Mouse (Mus musculus): ENCODE data around the gene Imp4. TPM values are rescaled to one million over a fixed set of nuclear protein-coding genes. Genes with fewer than 3 reads are reported as not detected.
A peak's percentile ranks its signal among the peaks of the same experiment; 100 is the strongest.

Imp4 gene
- polyA plus RNA-seq, 1 experiment from 2014 or later = 102 TPM

DNA sequence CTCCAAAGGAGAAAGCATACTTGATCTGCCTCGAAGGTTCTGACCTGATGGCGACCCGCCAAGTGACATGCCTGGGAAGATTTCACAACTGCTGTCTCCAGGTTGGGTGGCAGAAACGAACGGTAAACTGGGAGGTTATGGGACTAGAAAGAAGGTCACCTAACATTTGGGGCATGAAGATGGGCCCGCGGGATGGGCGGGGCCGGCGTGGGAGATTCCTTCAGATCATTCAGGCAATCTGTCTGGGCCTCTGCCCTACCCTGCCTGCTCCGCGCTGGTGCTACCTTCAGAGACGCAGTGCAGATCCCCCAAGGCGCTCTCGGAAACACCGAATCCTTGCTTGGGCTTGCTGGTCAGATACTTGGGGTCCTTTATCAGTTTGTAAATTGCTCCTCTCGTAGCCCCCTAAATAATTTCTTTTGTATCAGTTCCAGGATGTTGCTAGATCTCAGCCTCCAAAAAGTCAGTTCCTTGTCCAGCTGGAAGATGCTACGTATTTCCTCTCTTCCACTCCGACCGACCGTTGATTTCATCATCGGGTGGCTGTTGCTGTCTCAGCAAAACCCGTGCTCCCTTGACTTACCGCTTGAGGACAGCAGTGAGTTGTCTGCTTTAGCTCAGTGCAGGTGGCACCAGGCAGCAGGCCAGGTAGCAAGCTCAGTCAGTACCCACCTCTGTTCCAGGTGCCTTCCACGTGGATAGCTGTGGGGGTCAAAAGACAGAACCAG lies 46.0 kb downstream of the Imp4 start:
- Histone ChIP-seq H3K27ac (ENCODE audit: low read depth, low read length) (no peak overlapping the region), H3K4me3 (ENCODE audit: low read length) (peak overlapping the region; percentile 24), H3K9ac (ENCODE audit: low read depth, low read length) (0 out of 2 replicates have a peak overlapping the region, but pooled peaks have one; percentile 18), H3K4me2 (replicated peaks; ENCODE audit: low read depth, low read length) (peak overlapping the region; percentile 45), H3K27me3 (ENCODE audit: control insufficient read depth, insufficient read depth, low read length) (no peaks in the 10 kb centered on the region), H3K36me3 (ENCODE audit: control insufficient read depth, insufficient read depth, low read length) (no peaks in the 10 kb centered on the region), H3K4me1 (ENCODE audit: control insufficient read depth, insufficient read depth, low read length) (0 out of 2 replicates have a peak, but pooled peaks cover 2% of the 10 kb centered on the region), H3K9me3 (ENCODE audit: control insufficient read depth, low read length) (no peaks in the 10 kb centered on the region)
- WGBS = 5% methylated on average over 25 of the region's 25 CpGs
- ATAC-seq (ENCODE audit: low FRiP score, low TSS enrichment) = peak; percentile 69

DNA sequence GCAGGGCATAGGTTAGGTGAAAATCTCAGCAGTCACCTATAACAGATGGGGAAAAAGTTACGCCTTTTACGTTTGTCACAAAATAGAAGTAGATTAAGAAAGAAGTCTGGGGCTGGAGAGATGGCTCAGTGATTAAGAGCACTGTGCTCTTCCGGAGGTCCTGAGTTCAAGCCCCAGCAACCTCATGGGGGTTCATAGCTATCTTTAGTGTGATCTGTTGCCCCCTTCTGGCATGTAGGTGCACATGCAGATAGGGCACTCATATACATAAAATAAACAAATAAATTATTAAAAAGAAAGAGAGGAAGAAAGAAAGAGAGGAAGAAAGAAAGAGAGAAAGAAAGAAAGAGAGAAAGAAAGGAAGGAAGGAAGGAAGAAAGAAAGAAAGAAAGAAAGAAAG lies 47.7 kb downstream of the Imp4 start:
- WGBS = 93% methylated on average over 3 of the region's 3 CpGs
- Histone ChIP-seq H3K4me3 (ENCODE audit: low read length) (no peak overlapping the region), H3K9me3 (ENCODE audit: control insufficient read depth, low read length) (no peaks in the 10 kb centered on the region), H3K36me3 (ENCODE audit: control insufficient read depth, insufficient read depth, low read length) (no peaks in the 10 kb centered on the region), H3K4me2 (replicated peaks; ENCODE audit: low read depth, low read length) (no peak overlapping the region), H3K4me1 (ENCODE audit: control insufficient read depth, insufficient read depth, low read length) (0 out of 2 replicates have a peak, but pooled peaks cover 2% of the 10 kb centered on the region), H3K27me3 (ENCODE audit: control insufficient read depth, insufficient read depth, low read length) (no peaks in the 10 kb centered on the region), H3K27ac (ENCODE audit: low read depth, low read length) (no peak overlapping the region), H3K9ac (ENCODE audit: low read depth, low read length) (no peak overlapping the region)
- ATAC-seq (ENCODE audit: low FRiP score, low TSS enrichment) = no peak

DNA sequence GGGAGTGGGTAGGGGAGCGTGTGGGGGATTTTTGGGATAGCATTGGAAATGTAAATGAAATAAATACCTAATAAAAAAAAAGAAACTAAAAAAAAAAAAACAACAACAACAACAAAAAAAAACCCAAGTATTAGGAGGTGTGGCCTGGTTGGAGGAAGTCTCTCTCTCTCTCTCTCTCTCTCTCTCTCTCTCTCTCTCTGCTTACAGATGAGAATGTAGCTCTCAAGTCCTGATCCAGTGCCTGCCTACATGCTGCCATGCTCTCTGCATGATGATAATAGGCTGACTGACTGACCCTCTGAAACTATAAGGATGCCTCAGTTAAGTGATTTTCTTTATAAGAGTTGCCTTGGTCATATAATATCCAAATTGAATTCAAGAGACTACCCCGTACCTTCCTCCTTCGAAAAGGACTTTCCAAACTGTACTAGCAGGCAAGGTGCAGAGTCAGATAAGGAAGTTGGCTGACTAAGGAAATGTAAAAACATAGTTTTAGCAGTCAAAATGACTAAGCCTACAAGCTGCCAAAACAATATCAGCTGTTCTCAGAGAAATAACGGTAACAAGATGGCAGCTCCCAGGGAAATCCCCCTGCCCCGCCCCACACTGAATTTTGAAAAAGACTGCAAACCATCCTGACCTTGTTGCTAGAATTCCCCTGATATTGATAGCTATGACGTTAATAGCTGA lies 50.3 kb downstream of the Imp4 start:
- Histone ChIP-seq H3K27ac (ENCODE audit: low read depth, low read length) (no peak overlapping the region), H3K27me3 (ENCODE audit: control insufficient read depth, insufficient read depth, low read length) (no peaks in the 10 kb centered on the region), H3K9ac (ENCODE audit: low read depth, low read length) (no peak overlapping the region), H3K9me3 (ENCODE audit: control insufficient read depth, low read length) (no peaks in the 10 kb centered on the region), H3K4me1 (ENCODE audit: control insufficient read depth, insufficient read depth, low read length) (0 out of 2 replicates have a peak, but pooled peaks cover 2% of the 10 kb centered on the region), H3K4me3 (ENCODE audit: low read length) (no peak overlapping the region), H3K4me2 (replicated peaks; ENCODE audit: low read depth, low read length) (no peak overlapping the region), H3K36me3 (ENCODE audit: control insufficient read depth, insufficient read depth, low read length) (no peaks in the 10 kb centered on the region)
- no peak for ATAC-seq (ENCODE audit: low FRiP score, low TSS enrichment)
- WGBS = 93% methylated on average over 6 of the region's 6 CpGs

DNA sequence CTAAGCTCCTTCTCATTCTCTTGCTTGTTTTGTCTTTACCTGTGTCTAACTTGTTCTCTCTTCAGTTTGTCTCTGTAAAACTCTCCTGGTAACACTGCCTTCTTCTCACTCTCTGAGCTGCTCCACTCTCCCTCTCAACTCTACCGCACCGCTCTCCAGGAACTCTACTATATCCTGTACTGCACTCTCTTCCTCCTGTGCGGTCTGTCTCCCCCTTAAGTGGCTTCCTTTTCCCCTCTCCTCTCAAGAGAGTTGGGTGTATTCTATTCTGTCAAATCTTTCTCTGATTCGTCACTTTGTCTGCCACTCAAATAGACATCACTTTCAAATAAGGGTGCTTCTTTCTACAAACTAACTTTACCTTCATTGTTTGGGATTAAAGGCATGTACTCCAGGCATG lies 51.8 kb downstream of the Imp4 start:
- Histone ChIP-seq H3K4me3 (ENCODE audit: low read length) (no peak overlapping the region), H3K27ac (ENCODE audit: low read depth, low read length) (no peak overlapping the region), H3K36me3 (ENCODE audit: control insufficient read depth, insufficient read depth, low read length) (no peaks in the 10 kb centered on the region), H3K9me3 (ENCODE audit: control insufficient read depth, low read length) (no peaks in the 10 kb centered on the region), H3K4me2 (replicated peaks; ENCODE audit: low read depth, low read length) (no peak overlapping the region), H3K9ac (ENCODE audit: low read depth, low read length) (no peak overlapping the region), H3K27me3 (ENCODE audit: control insufficient read depth, insufficient read depth, low read length) (no peaks in the 10 kb centered on the region), H3K4me1 (ENCODE audit: control insufficient read depth, insufficient read depth, low read length) (no peaks in the 10 kb centered on the region)
- no peak for ATAC-seq (ENCODE audit: low FRiP score, low TSS enrichment)
- 88% methylated on average over 4 of the region's 4 CpGs for WGBS

Small RNA genes within 50 kb of the gene (microRNA-seq; reads per million reads assigned to microRNA genes)
- 3.8 reads per million, percentile 15 among the genes with 10 or more reads in this experiment for gene Mir5103

Other genes with a start within 250 kb of the Imp4 start
- gene Ccdc115, start 179 bp upstream of the Imp4 start, polyA plus RNA-seq (2014; fragmentation: Nextera tagmentation; extraction: Ambion mirVana) = 48.3 and 48.9 TPM in 2 replicates
- gene Ptpn18, start 19.9 kb downstream of the Imp4 start, polyA plus RNA-seq (2014; fragmentation: Nextera tagmentation; extraction: Ambion mirVana) = 21.3 and 23.6 TPM in 2 replicates
- gene Prss39, start 58.6 kb downstream of the Imp4 start, polyA plus RNA-seq (2014; fragmentation: Nextera tagmentation; extraction: Ambion mirVana) = not detected in 2 replicates
- gene Cfc1, start 95.8 kb downstream of the Imp4 start, polyA plus RNA-seq (2014; fragmentation: Nextera tagmentation; extraction: Ambion mirVana) = not detected in 2 replicates
- not detected in 2 replicates for gene Prss40, start 121.1 kb downstream of the Imp4 start, polyA plus RNA-seq (2014; fragmentation: Nextera tagmentation; extraction: Ambion mirVana)
- not detected in 2 replicates for gene Amer3, start 139.8 kb downstream of the Imp4 start, polyA plus RNA-seq (2014; fragmentation: Nextera tagmentation; extraction: Ambion mirVana)